Mouse (Mus musculus): ENCODE measurements around the gene Nrcam. TPM values are rescaled to one million over a fixed set of nuclear protein-coding genes. Genes with fewer than 3 reads are reported as not detected.

The Nrcam gene
- polyA plus RNA-seq, 1 experiment from 2014 or later: 2.5 TPM

DNA sequence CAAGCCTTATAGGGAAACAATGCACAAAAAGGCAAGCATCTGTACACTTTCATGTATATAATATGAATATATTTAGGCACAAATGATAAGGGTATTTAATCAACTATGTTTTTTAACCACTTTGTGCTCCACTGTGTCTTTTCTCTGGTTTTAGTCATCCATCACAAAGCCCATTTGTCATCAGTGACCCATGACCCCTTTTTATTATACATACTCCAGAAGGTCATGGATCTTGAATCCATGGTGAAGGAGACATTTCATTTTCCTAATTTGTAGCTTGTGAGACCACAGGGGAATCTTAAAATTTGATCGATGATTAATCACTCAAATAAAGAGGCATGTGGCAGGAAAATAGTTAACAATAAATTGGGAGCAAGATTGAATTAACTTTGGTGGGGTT, 29.2 kb downstream of the Nrcam start:
- ATAC-seq (ENCODE audit: insufficient number of reproducible peaks, insufficient read depth, low FRiP score, low TSS enrichment, low read depth): no peak

DNA sequence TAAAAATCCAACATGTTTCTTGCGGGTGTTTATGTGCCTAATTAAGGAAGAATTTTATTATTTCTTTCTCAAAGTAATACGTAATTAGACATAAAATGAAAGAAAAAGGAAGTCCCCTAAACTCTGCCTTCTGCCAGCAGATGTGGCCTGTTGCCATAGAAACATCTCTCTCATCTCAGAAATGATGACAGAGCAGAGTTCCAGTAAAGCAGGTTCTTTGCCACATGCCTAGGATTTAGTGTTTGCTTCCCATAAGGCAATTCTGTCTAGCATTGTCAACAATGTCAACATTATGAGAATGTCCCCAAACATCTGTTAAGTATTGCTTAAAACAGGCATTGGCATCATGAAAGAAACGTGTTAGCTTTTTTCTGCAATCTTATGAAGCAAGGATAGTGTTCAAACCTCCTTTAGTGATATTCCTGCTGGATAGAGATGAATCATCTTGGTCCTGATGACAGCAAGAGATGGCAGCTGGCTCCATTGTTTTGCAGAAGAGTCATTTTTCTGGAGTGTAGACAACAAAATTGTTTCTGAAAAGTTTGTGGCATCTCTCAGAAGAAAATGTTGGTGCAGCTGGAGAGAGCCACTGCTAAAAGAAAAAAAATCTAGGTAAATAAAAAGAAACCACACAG, 42.5 kb downstream of the Nrcam start:
- Histone ChIP-seq H3K36me3 (no peaks in the 10 kb centered on the region), H3K4me2 (no peak overlapping the region), H3K27ac (no peak overlapping the region), H3K9ac (replicated peaks) (no peak overlapping the region), H3K4me1 (replicated peaks) (peaks cover 5% of the 10 kb centered on the region; the same call in 1 of the 2 replicates), H3K27me3 (no peaks in the 10 kb centered on the region), H3K4me3 (replicated peaks) (no peak overlapping the region), H3K9me3 (no peaks in the 10 kb centered on the region)
- 48% methylated on average over 3 of the region's 3 CpGs for WGBS
- ATAC-seq (ENCODE audit: insufficient number of reproducible peaks, insufficient read depth, low FRiP score, low TSS enrichment, low read depth): no peak

More for the DNA sequence above, 29.2 kb downstream of the Nrcam start:
- Histone ChIP-seq H3K9ac (replicated peaks) (no peak overlapping the region), H3K9me3 (no peaks in the 10 kb centered on the region), H3K36me3 (no peaks in the 10 kb centered on the region), H3K27me3 (no peaks in the 10 kb centered on the region), H3K4me2 (no peak overlapping the region), H3K4me1 (replicated peaks) (no peaks in the 10 kb centered on the region), H3K4me3 (replicated peaks) (no peak overlapping the region), H3K27ac (no peak overlapping the region)
- 83% methylated on average over 1 of the region's 1 CpGs for WGBS

DNA sequence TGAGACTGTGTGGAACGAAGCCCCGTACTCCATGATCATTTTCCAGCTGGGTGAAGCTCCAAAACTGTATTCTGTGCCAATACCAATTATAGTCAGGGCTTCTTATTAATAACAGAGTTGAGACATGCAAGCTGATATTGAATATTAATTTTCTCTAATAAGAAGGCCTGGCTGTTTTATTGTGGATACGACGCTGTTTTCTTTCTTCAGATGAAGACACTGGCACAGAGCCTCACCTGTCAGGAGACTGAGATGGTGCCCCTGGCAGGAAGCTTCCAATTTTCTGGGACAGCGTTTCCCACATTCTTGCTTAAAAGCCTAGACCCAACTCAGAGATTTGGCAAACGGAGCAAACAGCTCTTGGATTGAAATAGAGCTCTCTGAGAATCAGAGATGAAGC, 47.3 kb downstream of the Nrcam start:
- H3K4me2 ChIP-seq: no peak overlapping the region
- no peak overlapping the region for H3K4me3 ChIP-seq (replicated peaks)
- H3K36me3 ChIP-seq: no peaks in the 10 kb centered on the region
- ATAC-seq (ENCODE audit: insufficient number of reproducible peaks, insufficient read depth, low FRiP score, low TSS enrichment, low read depth): no peak
- H3K27ac ChIP-seq: no peak overlapping the region
- H3K9me3 ChIP-seq: no peaks in the 10 kb centered on the region
- WGBS: 85% methylated on average over 6 of the region's 6 CpGs
- no peaks in the 10 kb centered on the region for H3K27me3 ChIP-seq
- no peak overlapping the region for H3K9ac ChIP-seq (replicated peaks)
- H3K4me1 ChIP-seq (replicated peaks): peaks cover 5% of the 10 kb centered on the region; the same call in 1 of the 2 replicates

DNA sequence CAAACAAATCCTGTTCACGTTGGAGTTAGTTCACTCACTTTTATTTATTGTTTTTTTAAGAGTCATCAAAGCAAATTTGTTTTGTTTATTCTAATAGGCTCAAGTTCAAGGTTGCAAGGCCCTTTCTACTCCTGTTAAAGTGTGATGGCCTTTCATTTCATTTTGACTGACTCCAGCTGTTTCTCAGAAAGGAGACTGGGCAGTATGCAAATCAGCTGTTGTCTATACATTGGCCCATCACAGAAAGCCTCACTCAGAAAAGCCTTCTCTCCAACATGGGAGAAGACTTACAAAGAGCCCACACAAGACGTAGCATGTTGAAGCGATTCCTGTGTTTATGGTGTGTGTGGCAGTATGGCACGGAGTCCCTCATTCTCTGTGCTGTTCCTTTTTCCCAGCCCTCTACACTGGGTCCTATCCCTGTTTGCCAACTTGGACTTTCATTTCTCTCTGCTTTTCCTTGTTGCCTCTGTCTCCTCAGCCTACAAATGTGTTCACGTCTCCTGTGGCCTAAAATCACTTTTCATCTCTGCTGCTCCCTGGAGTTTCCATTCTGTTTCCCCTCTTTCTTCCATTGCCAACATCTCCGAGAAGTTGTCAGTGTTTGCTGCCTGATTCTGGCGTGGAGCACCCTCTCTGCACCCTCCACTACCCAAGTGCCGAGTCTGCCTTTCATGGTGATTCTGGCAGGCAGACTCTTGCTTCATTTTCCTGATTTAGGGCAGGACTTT, 49.9 kb downstream of the Nrcam start:
- WGBS: 74% methylated on average over 8 of the region's 8 CpGs
- no peak overlapping the region for H3K4me3 ChIP-seq (replicated peaks)
- no peak overlapping the region for H3K4me2 ChIP-seq
- H3K4me1 ChIP-seq (replicated peaks): no peaks in the 10 kb centered on the region
- no peaks in the 10 kb centered on the region for H3K9me3 ChIP-seq
- no peaks in the 10 kb centered on the region for H3K27me3 ChIP-seq
- no peak overlapping the region for H3K27ac ChIP-seq
- no peak overlapping the region for H3K9ac ChIP-seq (replicated peaks)
- H3K36me3 ChIP-seq: no peaks in the 10 kb centered on the region
- no peak for ATAC-seq (ENCODE audit: insufficient number of reproducible peaks, insufficient read depth, low FRiP score, low TSS enrichment, low read depth)

GRCm38 (mm10) chr12:44380805-44381204, 52.1 kb downstream of the Nrcam start:
- Histone ChIP-seq H3K4me2 (no peak overlapping the region), H3K27ac (no peak overlapping the region), H3K9me3 (no peaks in the 10 kb centered on the region), H3K27me3 (no peaks in the 10 kb centered on the region), H3K36me3 (no peaks in the 10 kb centered on the region), H3K4me1 (replicated peaks) (no peaks in the 10 kb centered on the region), H3K4me3 (replicated peaks) (no peak overlapping the region), H3K9ac (replicated peaks) (no peak overlapping the region)
- WGBS: 89% methylated on average over 4 of the region's 4 CpGs
- no peak for ATAC-seq (ENCODE audit: insufficient number of reproducible peaks, insufficient read depth, low FRiP score, low TSS enrichment, low read depth)

DNA sequence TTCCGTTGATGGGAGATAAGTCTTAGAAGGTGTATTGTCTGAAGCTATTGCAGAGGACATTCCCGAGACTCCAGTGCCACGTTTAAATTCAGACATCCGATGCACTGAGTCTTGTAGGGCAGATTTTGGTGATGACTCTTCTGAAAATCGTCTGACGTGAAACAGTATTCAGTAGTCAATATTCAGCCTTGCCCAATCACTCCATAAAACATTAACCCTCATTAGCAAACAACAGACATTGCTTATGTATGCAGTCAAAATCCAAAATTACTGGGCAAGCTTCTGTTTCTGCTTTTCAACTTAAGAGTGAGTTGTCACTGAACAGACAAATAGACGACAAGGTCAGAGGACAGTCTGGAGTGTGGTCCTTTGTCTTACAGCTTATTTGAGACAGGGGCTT, 57.7 kb downstream of the Nrcam start:
- Histone ChIP-seq H3K4me1 (replicated peaks) (no peaks in the 10 kb centered on the region), H3K9ac (replicated peaks) (no peak overlapping the region), H3K9me3 (no peaks in the 10 kb centered on the region), H3K36me3 (no peaks in the 10 kb centered on the region), H3K27ac (no peak overlapping the region), H3K4me3 (replicated peaks) (no peak overlapping the region), H3K4me2 (no peak overlapping the region), H3K27me3 (no peaks in the 10 kb centered on the region)
- no peak for ATAC-seq (ENCODE audit: insufficient number of reproducible peaks, insufficient read depth, low FRiP score, low TSS enrichment, low read depth)
- WGBS: 68% methylated on average over 7 of the region's 7 CpGs

- H3K27me3 ChIP-seq: no peaks in the 10 kb centered on the region
- no peaks in the 10 kb centered on the region for H3K4me1 ChIP-seq (replicated peaks)
- no peaks in the 10 kb centered on the region for H3K9me3 ChIP-seq
- H3K9ac ChIP-seq (replicated peaks): no peak overlapping the region
- H3K27ac ChIP-seq: no peak overlapping the region
- H3K4me3 ChIP-seq (replicated peaks): no peak overlapping the region
- no peaks in the 10 kb centered on the region for H3K36me3 ChIP-seq
- ATAC-seq (ENCODE audit: insufficient number of reproducible peaks, insufficient read depth, low FRiP score, low TSS enrichment, low read depth): no peak
- H3K4me2 ChIP-seq: no peak overlapping the region
- WGBS: 41% methylated on average over 1 of the region's 1 CpGs
Observed at GRCm38 (mm10) chr12:44388220-44388619, 59.5 kb downstream of the Nrcam start.

DNA sequence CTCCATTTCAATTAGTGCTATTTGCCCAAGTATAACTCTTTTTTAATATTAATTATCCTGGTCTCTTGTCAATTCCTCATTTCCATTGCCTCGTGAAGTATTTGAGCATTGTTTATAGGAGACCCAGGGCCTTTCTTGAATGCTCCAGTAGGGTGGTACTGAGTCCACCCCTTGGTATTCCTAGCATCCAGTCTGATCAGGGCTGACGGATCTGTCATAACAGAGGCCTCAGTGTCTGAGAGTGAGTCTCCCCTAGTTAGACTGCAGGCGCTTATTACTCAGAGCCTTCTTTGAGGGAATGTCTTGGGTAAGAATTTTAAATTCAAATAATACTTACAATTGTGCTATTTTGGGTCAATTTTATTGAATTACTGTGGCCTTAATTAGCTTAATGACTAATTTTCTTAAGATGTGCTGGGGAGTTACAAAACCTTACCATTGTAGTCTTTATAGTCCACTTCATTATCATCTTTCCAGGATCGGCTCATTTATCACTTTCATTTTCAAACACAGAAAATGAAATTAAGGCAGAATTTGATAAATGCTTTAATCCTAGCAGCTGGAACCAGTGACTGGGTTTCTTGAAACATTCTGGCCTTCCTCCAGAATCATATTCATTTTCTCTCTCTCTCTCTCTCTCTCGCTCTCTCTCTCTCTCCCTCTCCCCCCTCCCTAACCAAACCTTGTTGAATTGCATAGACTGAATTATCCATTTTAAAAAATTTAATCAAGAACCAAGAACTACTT, 61.9 kb downstream of the Nrcam start:
- WGBS: 86% methylated on average over 5 of the region's 5 CpGs

DNA sequence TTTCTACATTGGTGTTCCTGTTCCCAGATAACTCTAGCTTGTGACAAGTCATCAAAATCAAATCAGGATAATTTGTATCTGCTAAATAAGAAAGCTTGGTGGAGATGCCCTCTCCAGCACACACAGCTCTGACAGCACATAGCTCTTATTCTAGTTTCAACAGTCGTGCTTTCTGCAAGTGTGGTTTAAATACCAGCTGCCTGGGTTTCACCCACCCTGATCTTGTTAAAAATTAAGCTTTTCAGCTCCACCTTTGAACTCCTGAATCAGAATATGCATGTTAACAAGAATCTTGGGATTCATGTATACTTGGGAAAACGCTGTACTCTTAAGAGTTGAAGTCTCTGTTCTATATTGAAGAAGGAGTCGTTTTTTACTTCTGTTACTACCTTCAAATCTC, 66.2 kb downstream of the Nrcam start:
- WGBS: 80% methylated on average over 3 of the region's 3 CpGs
- Histone ChIP-seq H3K27ac (no peak overlapping the region), H3K4me2 (no peak overlapping the region), H3K9ac (replicated peaks) (no peak overlapping the region), H3K4me3 (replicated peaks) (no peak overlapping the region), H3K36me3 (no peaks in the 10 kb centered on the region), H3K4me1 (replicated peaks) (no peaks in the 10 kb centered on the region), H3K27me3 (no peaks in the 10 kb centered on the region), H3K9me3 (no peaks in the 10 kb centered on the region)
- no peak for ATAC-seq (ENCODE audit: insufficient number of reproducible peaks, insufficient read depth, low FRiP score, low TSS enrichment, low read depth)

More for the DNA sequence above, 61.9 kb downstream of the Nrcam start:
- Histone ChIP-seq H3K9ac (replicated peaks) (no peak overlapping the region), H3K4me1 (replicated peaks) (no peaks in the 10 kb centered on the region), H3K27ac (no peak overlapping the region), H3K4me3 (replicated peaks) (no peak overlapping the region), H3K27me3 (no peaks in the 10 kb centered on the region), H3K9me3 (no peaks in the 10 kb centered on the region), H3K36me3 (no peaks in the 10 kb centered on the region), H3K4me2 (no peak overlapping the region)
- ATAC-seq (ENCODE audit: insufficient number of reproducible peaks, insufficient read depth, low FRiP score, low TSS enrichment, low read depth): no peak

DNA sequence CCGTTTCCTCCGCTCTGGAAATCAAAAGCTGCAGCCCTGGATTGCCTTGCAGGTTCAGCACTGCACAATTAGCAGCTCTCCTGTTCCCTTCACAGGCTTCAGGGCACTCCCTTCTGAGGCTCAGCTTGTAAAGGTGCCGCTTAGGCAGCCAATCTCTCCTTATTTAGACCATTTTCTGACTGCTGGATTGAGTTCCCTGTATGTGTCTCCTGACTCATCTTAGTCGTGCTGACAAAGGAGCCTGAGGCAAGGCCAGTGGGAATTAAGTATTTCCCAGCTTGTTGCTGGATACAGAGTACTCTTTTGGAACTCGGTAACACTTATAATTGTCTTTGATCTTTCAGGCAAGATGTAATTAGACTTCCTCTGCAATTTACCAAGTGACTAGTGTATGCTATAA, 69.1 kb downstream of the Nrcam start:
- Histone ChIP-seq H3K4me2 (no peak overlapping the region), H3K27me3 (no peaks in the 10 kb centered on the region), H3K27ac (no peak overlapping the region), H3K4me3 (replicated peaks) (no peak overlapping the region), H3K36me3 (no peaks in the 10 kb centered on the region), H3K9me3 (no peaks in the 10 kb centered on the region), H3K9ac (replicated peaks) (no peak overlapping the region), H3K4me1 (replicated peaks) (no peaks in the 10 kb centered on the region)
- WGBS: 26% methylated on average over 5 of the region's 5 CpGs
- no peak for ATAC-seq (ENCODE audit: insufficient number of reproducible peaks, insufficient read depth, low FRiP score, low TSS enrichment, low read depth)

DNA sequence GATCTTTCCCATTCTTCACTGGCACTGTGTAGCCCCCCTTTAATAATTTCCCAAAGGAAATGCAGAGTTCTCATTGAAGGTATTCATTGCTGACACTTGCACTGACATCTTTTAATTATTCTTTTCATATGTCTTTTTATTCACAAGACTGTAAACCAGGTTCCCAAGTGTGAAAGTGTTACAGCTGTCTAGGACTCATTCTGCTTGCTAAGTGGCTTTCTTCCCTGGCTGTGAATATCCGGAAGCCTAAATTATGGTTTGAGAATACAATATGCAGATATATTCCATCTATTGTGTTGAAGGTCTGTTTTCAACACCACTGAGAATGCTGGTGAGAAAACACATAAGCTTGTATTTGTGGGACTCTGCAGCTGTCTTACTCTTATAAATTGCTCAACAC, 73.4 kb downstream of the Nrcam start:
- H3K36me3 ChIP-seq: no peaks in the 10 kb centered on the region
- WGBS: 91% methylated on average over 1 of the region's 1 CpGs
- no peak for ATAC-seq (ENCODE audit: insufficient number of reproducible peaks, insufficient read depth, low FRiP score, low TSS enrichment, low read depth)
- H3K4me1 ChIP-seq (replicated peaks): no peaks in the 10 kb centered on the region
- H3K9ac ChIP-seq (replicated peaks): no peak overlapping the region
- no peaks in the 10 kb centered on the region for H3K27me3 ChIP-seq
- no peak overlapping the region for H3K27ac ChIP-seq
- H3K4me3 ChIP-seq (replicated peaks): no peak overlapping the region
- no peaks in the 10 kb centered on the region for H3K9me3 ChIP-seq
- no peak overlapping the region for H3K4me2 ChIP-seq

Measured in limb, embryonic 12.5 days (tissue).